Mouse (Mus musculus): Measurements from ENCODE around the gene Ppcs. TPM values are rescaled to one million over a fixed set of nuclear protein-coding genes. Genes with fewer than 3 reads are reported as not detected.

Ppcs gene
- 15.3 and 15.5 TPM in 2 replicates for polyA plus RNA-seq (2012; rRNA removed)
- polyA plus RNA-seq (2014; fragmentation: Nextera tagmentation; extraction: Ambion mirVana): 28.4 and 29.1 TPM in 2 replicates

DNA sequence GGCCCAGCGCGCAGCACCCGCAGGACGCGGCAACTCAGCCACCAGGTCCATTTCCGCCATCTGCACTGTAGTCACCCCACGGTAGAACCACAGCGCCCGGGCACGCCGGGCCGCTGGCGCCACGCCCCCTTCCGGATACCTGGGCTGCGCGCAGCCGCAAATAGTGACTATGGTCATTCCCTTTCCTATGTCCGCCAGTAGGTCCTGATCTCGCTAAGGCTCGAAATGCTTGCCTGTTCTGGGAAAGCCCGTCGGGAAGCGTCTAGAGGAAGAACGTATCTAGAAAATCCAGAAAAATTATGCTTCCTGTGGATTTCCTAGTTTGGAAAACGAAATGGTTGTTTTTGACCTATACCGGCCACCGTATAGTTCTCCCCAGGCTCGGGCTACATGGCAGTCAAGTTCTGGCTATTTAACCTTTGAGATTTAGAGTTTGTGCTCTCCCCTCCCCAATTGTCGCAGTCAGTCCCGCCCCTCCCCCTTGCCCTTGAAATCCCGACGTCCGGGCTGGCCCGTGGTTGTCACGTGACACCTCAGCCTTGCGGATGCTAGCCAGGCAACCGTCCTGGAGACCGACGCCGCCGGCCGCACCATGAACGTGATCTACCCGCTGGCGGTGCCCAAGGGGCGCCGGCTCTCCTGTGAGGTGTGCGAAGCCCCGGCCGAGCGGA, at the start of gene Ppcs, which contains the start of gene Zmynd12:
Ppcs (minus strand) TSS at position 127 of the 671 bp plus-strand sequence.
Zmynd12 (plus strand) TSS at position 521 of the 671 bp plus-strand sequence.
- Histone ChIP-seq H3K4me2 (replicated peaks; ENCODE audit: low read depth, low read length, severe bottlenecking) (peak within 1 kb of the TSS; percentile 86), H3K27ac (replicated peaks; ENCODE audit: low read depth, low read length) (peak within 1 kb of the TSS; percentile 82), H3K4me1 (ENCODE audit: control insufficient read depth, insufficient read depth, low read length) (peaks cover 12% of the 10 kb centered on the region), H3K4me3 (replicated peaks; ENCODE audit: low read length) (peak within 1 kb of the TSS; percentile 67), H3K36me3 (ENCODE audit: control insufficient read depth, insufficient read depth, low read length) (0 out of 2 replicates have a peak, but pooled peaks cover 5% of the 10 kb centered on the region), H3K9me3 (ENCODE audit: control insufficient read depth, low read length) (no peaks in the 10 kb centered on the region), H3K9ac (ENCODE audit: low read depth, low read length, severe bottlenecking) (peak within 1 kb of the TSS; percentile 73), H3K27me3 (ENCODE audit: control insufficient read depth, insufficient read depth, low read length) (no peaks in the 10 kb centered on the region)
- under 1% methylated on average over 52 of the region's 52 CpGs for WGBS
- DNase-seq (ENCODE audit: low spot score) (peak; percentile 90), ATAC-seq (ENCODE audit: low FRiP score, low read depth) (peak; percentile 95)
- peak; percentile 70; the same call in 1 of the 2 replicates for TF ChIP-seq POLR2A (IDR thresholded peaks at IDR 0.05; ENCODE audit: borderline replicate concordance, extremely low read depth, insufficient read depth, insufficient read length)

- Histone ChIP-seq H3K9me3 (ENCODE audit: control insufficient read depth, low read length) (no peaks in the 10 kb centered on the region), H3K27me3 (ENCODE audit: control insufficient read depth, insufficient read depth, low read length) (no peaks in the 10 kb centered on the region), H3K36me3 (ENCODE audit: control insufficient read depth, insufficient read depth, low read length) (no peaks in the 10 kb centered on the region), H3K4me1 (ENCODE audit: control insufficient read depth, insufficient read depth, low read length) (peaks cover 17% of the 10 kb centered on the region), H3K9ac (ENCODE audit: low read depth, low read length, severe bottlenecking) (no peak overlapping the region), H3K4me2 (replicated peaks; ENCODE audit: low read depth, low read length, severe bottlenecking) (no peak overlapping the region), H3K27ac (replicated peaks; ENCODE audit: low read depth, low read length) (no peak overlapping the region), H3K4me3 (replicated peaks; ENCODE audit: low read length) (no peak overlapping the region)
- 81% methylated on average over 16 of the region's 16 CpGs for WGBS
- TF ChIP-seq POLR2A (IDR thresholded peaks at IDR 0.05; ENCODE audit: borderline replicate concordance, extremely low read depth, insufficient read depth, insufficient read length): no peak
- DNase-seq (ENCODE audit: low spot score): no peak
- ATAC-seq (ENCODE audit: low FRiP score, low read depth): no peak
Measured at GRCm38 (mm10) chr4:119467720-119468380, 45.6 kb upstream of the Ppcs start.

DNA sequence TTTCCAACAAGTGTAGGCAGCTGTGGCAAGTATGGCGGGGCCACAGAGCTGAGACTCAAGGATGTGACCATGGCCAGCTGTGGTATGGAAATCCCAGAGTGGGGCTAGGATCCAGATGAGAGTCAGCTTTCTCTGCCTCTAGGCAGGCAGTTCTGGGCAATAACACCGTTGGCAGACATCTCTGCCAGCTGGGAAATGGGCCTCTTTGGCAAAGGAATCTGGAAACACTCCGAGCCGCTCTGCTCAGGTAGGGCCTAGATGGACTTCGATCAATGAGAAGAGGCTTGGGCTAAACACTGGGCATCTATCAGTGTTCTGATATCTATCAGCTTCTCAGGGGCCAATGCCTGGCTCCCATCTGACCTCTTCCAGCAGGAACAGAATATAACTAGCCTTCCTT, 43.6 kb upstream of the Ppcs start:
- H3K9ac ChIP-seq (ENCODE audit: low read depth, low read length, severe bottlenecking): no peak overlapping the region
- no peak for TF ChIP-seq POLR2A (IDR thresholded peaks at IDR 0.05; ENCODE audit: borderline replicate concordance, extremely low read depth, insufficient read depth, insufficient read length)
- no peaks in the 10 kb centered on the region for H3K36me3 ChIP-seq (ENCODE audit: control insufficient read depth, insufficient read depth, low read length)
- ATAC-seq (ENCODE audit: low FRiP score, low read depth) (no peak), DNase-seq (ENCODE audit: low spot score) (no peak)
- H3K4me1 ChIP-seq (ENCODE audit: control insufficient read depth, insufficient read depth, low read length): peaks cover 30% of the 10 kb centered on the region
- WGBS: 84% methylated on average over 5 of the region's 5 CpGs
- H3K27ac ChIP-seq (replicated peaks; ENCODE audit: low read depth, low read length): no peak overlapping the region
- no peak overlapping the region for H3K4me3 ChIP-seq (replicated peaks; ENCODE audit: low read length)
- H3K9me3 ChIP-seq (ENCODE audit: control insufficient read depth, low read length): no peaks in the 10 kb centered on the region
- H3K4me2 ChIP-seq (replicated peaks; ENCODE audit: low read depth, low read length, severe bottlenecking): no peak overlapping the region
- no peaks in the 10 kb centered on the region for H3K27me3 ChIP-seq (ENCODE audit: control insufficient read depth, insufficient read depth, low read length)

- no peak overlapping the region for H3K4me3 ChIP-seq (replicated peaks; ENCODE audit: low read length)
- no peaks in the 10 kb centered on the region for H3K9me3 ChIP-seq (ENCODE audit: control insufficient read depth, low read length)
- H3K27me3 ChIP-seq (ENCODE audit: control insufficient read depth, insufficient read depth, low read length): no peaks in the 10 kb centered on the region
- H3K27ac ChIP-seq (replicated peaks; ENCODE audit: low read depth, low read length): no peak overlapping the region
- 0 out of 2 replicates have a peak overlapping the region, but pooled peaks have one; percentile 7 for H3K4me2 ChIP-seq (replicated peaks; ENCODE audit: low read depth, low read length, severe bottlenecking)
- H3K9ac ChIP-seq (ENCODE audit: low read depth, low read length, severe bottlenecking): no peak overlapping the region
- ATAC-seq (ENCODE audit: low FRiP score, low read depth): no peak
- no peak for TF ChIP-seq POLR2A (IDR thresholded peaks at IDR 0.05; ENCODE audit: borderline replicate concordance, extremely low read depth, insufficient read depth, insufficient read length)
- H3K4me1 ChIP-seq (ENCODE audit: control insufficient read depth, insufficient read depth, low read length): peaks cover 31% of the 10 kb centered on the region
- 52% methylated on average over 13 of the region's 13 CpGs for WGBS
- no peak for DNase-seq (ENCODE audit: low spot score)
- no peaks in the 10 kb centered on the region for H3K36me3 ChIP-seq (ENCODE audit: control insufficient read depth, insufficient read depth, low read length)
Measured at GRCm38 (mm10) chr4:119463756-119464419, 41.7 kb upstream of the Ppcs start.
